Mouse (Mus musculus): ENCODE measurements around the gene Inip.

Gene Inip

DNA sequence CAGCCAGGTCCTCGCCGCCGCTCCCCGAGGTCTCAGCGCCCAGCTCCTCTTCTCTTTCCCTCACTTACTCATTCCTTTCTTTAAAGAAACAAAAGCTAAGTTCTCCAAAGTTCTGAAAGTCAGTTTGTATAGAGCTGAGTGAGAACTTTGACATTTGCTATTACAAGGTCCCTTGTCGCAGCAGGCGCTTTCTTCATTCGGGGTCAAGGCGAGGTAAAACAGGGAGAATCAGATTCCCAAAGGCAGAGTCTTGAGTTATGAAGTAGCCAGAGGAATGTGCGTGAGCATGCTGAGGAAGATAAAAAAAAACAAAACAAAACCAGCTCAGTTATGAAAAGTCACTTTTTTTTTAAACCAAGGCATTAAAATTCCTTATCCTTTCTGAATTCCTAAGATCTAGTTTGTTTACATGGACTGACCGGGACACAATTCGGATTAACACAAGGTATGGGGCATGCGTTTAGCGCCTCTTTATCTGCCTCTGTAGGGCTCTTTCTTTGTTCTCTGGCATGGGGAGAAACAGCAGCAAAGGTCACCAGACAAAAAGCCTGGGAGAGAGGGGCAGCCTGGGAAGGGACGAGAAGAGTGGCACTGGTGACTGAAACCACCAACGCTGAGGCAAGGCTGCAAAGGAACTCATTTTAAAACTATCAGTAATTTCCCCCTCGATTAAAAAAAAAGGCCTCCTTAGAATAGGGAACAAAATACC, 29.1 kb downstream of the Inip start:
- DNase-seq (ENCODE audit: low read depth, low spot score) = no peak

DNA sequence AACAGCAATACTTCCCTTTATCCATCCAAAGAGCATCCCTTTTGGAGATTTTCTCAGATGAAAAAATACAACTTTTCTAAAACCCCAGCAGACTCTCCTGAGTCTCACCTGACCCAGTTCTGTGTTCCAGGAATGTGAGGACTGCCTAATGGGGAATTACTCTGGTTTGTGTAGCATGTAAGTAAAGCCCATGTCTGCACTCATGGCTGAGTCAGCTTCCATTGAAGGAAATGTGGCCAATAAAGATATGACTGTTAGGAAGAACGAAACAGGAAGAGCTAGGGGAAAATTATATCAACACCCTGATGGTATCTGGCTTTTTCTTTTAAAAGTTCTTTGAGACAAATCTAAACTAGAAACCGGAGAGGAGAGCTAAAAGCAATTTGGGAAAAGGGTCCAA, 33.7 kb downstream of the Inip start:
- no peak for DNase-seq (ENCODE audit: low read depth, low spot score)

DNA sequence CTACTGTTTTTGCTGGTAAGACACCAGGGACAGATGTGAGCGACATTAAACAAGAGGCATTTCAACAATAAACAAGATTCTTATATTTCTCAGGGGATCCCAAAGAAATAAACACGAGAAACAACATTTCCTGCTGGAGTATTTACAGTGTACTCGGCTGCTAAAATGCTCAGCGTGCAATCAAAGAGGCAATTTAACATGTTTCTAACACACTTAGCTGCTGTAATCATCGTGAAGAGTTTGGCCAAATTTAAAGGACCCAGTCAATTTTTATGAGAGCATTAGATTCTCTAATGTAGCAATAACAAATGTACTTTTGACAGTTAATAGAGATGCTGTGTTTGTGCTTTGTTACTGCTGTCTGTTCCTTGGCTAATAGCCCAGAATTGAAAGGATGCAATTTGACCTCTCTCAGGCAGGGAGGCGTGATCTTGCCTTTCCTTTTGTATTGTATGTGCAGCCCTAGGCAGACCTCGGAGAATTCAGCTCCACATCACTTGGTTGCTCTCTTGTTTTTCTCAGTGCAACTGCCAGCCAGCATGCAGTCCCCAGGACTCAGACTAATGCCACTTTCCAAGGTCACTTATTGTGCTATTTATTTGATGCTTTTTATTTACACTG, 35.9 kb downstream of the Inip start:
- DNase-seq (ENCODE audit: low read depth, low spot score) = no peak

DNA sequence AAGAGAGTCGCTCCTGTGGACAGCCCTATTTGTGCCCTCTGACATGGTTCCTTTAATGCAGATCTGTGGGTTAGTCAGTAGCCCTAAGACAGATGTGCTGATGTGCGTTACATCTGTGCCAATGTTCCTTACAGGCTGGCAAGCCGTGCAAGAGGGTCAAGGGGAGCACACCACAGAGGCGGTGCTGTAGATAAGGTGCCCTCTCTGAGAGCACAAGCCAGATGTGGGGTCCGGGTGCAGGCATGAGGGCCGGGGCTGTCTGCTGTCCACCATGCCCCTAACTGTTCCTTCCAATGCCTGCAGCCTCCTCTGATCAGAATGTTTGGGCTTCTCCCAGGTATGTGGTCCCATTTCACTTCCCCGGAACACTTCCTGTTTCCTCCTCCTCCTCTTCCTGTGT, 36.4 kb downstream of the Inip start:
- no peak for DNase-seq (ENCODE audit: low read depth, low spot score)

DNA sequence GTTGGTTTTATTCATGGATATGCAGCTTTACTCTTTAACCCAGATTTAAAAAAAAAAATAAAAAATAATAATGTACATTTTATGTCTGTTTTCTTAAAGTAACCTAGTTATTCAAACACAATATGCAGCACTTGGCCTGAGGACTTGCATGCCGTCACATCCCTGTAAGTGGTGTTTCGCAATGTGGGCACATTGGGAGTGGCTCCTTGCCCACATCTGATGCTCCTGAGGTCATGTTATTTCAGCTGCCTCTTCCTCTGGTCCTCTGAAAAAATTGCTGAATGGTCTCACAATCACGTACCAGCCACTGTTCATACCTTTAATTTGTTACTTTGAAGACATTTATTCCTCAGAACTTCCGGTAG, 40.0 kb downstream of the Inip start:
- DNase-seq (ENCODE audit: low read depth, low spot score) = no peak

DNA sequence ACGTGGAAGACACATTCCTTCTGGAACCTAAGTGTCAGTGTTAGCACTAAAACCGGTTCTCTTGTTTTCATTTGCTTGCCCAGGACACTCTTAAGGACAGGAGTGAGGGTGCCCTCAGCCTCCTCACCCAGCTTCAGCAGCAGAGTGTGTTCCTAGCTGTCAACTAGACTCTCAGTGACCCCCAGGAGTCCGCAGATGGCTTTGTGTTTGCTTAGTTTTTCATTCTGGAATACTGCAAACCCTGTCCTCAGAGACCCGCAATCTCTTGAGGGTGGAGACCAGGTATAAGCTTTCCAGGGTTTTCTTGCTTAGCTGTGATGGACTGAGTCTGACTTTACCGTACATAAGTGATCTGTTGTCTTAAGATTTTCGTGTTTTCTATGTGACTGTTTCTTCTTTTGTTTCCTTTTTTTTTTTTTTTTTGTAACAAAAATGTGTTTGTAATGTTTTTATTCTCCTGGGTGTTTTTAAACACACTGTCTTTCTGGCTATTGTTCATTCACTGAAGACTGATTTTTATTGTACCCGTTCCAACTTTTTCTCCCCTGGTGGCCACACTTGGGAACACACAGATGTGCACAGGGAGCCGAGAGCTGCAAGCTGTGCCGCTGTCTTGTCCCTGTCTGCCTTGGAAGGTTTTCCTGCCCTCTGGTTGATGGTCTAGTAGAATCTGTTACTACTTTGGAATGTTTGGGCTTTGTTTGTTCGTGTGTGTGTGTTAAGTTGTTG, 40.6 kb downstream of the Inip start:
- DNase-seq (ENCODE audit: low read depth, low spot score) = no peak

DNA sequence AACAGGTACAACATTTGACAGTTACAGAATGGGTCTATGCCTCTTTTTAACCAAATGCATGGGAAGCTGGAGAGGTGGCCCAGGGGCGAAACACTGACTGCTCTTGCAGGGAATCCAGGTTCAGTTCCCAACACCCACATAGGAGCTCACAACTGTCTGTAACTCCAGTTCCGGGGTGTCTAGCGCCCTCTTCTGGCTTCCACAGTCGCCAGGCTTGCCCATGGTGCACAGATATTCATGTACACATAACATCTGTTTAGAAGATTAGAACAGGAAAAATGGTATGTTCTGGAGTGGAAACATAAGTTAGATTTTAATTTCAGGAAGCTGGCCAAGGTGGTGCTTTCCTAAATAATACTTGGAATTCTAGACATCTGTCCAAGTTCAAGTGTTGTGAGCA, 41.4 kb downstream of the Inip start:
- no peak for DNase-seq (ENCODE audit: low read depth, low spot score)

DNA sequence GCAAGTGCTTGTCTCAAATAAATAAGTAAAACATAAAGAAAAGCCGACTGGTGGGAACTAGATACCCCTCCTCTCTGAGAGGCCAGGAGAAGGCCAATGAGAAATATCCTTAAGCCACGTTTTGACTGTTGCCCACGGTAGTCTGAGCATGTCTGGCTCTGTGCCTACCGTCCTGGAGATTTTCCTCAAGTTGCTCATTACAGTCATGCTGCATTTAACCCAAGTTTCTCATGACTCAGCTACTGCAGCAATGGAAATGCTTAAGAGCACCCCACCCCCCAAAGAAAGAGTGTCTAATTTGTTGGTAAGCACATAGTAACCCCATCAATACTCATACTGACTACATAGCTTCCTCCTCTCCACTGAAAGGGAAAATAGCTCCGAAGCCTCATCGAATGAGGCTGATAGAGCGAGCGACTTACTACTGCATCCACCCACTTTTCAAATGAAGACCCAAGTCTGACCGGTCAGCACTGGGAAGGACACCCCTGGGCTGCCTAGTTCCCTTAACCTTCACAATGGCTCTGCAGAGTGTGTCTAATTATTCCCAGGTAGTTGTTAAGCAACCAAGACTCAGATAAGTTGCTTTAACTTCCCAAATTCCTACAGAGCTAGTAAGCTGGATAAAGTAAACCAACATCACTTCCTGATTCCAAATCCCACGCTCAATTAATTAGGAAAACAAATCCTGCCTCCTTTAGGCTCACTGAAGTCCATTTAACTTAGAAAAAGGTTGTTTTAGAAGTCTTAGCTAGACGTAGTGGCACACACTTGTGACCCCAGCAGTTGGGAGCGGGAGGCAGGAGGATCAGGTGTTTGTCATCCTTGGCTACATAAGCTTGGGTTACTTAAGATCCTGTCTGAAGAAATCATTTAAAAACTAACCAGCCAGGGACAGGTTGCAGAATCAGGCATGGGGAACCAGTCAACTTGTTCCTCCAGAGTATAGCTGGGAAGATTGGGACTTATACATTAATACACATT, 43.6 kb downstream of the Inip start:
- DNase-seq (ENCODE audit: low read depth, low spot score) = no peak

DNA sequence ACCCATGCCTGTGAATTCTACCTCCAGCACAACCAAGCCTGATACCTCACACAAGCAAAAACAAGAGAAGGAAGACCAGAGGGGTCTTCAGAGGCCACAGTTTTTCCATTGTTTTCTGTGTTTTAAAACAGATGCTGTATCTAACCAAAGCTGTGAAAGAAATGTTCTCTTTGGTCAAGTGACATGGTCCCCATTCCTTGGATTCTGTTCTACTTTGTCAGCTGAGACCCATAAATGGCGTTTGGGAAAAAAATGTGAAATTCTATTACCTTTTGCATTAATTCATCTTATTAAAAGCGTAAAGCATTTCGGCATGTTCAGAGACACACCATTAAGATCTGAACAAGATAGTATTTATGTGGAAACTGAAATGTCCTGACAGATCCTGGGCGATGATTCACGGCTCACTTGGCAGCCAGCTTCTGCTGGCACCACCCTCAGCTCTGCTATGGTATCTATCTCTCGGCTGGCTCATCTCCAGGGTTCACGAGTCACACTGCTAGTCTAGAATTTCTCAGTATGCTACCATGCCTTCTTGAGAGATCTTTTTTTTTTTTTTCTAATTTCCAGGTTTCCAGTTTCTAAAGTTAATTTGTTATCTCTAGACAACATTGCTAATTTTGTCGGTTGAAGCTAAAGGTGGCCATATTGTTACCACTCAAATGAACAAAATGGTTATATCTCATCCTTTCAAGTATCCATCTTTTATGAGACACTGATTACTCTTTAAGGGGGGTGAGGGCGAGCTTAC, 44.9 kb downstream of the Inip start:
- DNase-seq (ENCODE audit: low read depth, low spot score) = no peak

DNA sequence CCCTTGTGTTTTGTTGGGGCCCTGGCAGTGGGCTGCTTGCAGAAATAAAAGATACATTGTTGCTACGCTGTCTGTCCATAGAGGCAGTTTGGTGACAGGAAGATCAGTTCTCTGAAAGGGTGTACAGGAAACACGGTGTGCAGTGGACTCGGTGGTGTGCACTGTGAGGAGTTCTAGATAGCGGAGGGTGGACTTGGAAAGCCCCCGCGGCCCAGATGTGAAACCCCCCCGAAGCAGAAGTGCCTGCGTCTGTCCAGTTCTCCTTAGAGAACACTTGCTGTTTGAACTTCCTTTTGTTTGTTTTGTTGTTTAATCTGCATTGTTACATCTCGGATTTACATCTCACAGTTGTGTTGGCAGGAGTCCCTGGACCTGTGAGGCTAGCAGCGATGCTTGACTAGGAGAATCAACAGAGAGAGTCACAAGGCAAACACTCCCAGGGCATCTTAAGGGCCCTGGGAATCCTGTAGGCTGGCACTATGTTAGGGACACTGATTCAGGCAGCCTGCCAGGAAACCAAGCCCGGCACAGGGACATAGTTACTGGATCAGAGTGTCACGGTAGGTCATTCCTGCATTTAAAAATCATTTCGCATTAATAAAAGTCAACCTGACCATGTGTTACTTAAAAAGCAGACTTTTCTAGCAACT, 47.8 kb downstream of the Inip start:
- peak; percentile 73 for DNase-seq (ENCODE audit: low read depth, low spot score)

DNA sequence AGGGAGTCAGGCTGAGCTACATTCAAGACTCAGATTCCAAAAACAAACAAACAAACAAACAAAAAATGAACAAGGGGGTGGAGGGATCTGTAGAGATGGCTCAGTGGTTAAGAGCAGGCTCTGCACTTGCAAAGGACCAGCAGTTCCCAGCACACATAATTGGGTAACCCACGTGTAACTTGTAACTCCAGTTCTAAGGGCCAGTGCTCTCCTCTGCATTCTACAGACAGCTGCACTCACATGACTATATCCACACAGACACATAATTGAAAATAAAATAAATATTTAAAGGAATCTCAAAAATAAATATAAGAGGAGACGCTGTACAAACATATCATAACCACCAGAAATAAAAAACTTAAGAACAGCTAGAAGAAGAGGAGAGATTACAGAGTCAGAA, 61.5 kb downstream of the Inip start:
- no peak for DNase-seq (ENCODE audit: low read depth, low spot score)

DNA sequence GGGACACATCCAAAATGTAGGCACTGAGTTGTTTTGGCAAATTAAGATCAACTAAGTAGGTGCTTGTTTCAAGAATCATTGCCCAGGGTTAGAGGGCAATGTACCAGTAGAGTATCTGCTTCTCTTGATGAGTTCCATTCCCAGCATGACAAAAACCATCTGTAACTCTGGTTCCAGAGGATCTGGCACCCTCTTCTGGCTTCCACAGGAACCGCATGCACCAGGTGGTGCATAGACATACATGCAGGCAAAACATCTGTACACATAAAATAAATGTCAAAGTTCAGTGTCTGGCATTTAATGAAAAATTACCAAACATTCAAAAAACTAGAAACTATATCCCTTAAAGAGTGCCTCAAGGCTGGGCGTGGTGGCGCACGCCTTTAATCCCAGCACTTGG, 62.1 kb downstream of the Inip start:
- DNase-seq (ENCODE audit: low read depth, low spot score) = peak; percentile 51

DNA sequence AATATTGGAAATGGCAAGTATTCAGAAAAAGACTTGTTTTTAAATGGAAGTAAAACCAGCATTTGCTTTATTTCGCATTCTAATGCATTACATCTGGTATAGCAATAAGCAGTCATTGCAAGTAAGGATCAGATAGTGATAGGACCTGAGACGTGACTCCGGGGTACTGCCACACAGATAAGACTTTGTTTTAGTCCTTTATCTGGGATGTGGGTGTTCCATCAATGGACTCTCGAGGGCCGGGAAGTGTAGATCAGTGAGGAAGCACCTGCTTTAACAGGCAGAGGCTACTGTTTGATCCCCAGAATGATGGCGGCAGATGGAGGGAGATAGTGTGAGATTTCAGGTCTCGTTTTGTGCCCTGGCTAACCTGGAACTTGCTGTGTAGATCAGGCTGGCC, 69.8 kb downstream of the Inip start:
- DNase-seq (ENCODE audit: low read depth, low spot score) = no peak

DNA sequence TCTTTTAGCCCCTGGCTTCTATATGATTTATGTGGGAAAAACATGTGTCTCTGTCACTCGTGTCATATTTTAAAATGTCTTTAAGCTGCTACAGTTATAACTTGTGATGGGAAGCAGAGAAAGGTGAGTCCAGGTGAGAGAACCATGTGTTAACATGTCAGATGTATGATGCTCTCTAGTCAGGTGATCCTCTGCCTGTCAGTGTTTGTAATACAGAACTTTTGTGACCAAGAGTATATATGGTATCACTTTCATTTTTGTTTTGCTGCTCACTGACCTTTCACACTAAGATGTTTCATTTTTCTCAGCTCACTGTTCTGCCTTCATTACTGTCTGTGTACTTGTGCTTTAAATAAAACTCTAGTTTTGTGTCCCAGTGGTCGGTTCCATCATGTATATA, 72.5 kb downstream of the Inip start:
- peak; percentile 62 for DNase-seq (ENCODE audit: low read depth, low spot score)

DNA sequence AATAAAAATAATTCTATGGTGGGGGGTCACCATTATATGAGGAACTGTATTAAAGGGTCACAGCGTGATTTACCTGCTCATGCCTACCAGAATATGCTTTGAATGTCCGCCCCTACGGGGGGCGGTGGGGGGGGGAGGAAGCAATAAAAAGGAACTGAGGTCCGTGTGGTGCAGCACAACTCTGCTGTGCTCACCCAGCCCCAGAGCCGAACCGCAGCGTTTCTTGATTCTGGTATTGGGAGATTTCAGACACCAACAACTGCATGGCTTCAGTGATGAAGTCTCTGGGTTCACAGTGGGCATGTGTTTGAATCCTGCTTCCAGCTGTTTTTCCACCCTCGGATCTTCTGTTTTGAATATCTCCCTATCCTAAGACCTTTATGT, 73.5 kb downstream of the Inip start:
- DNase-seq (ENCODE audit: low read depth, low spot score) = peak; percentile 77

DNA sequence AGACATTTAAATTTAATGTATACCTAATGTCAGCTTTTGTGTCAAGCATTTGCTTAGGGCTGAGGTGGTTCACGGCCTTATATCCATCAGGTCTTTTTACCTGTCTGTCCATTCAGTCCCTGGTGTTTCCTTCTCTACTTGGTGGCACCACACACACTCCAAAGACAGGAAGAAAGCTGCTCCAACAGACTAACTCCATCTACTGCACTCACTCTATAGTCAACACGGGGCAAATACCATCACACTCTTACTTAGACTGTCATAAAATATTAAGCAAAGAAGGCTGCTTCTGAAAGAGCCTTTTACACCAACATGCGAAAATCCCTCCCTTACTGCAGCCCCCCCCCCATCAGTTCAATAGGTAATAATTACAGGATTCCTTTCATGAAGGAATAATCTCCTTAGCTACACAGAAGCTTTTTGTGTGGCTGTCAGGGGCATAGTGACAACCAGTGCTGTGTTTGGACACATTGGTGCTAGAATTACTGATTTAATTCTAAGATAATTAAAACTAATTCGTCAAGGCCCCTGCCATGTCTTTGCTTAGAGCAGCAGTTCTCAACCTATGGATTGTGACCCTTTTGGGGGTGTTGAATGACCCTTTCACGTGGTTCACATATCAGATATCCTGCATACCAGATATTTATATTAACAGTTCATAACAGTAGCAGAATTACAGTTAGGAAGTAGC, 74.1 kb downstream of the Inip start:
- peak; percentile 48 for DNase-seq (ENCODE audit: low read depth, low spot score)

DNA sequence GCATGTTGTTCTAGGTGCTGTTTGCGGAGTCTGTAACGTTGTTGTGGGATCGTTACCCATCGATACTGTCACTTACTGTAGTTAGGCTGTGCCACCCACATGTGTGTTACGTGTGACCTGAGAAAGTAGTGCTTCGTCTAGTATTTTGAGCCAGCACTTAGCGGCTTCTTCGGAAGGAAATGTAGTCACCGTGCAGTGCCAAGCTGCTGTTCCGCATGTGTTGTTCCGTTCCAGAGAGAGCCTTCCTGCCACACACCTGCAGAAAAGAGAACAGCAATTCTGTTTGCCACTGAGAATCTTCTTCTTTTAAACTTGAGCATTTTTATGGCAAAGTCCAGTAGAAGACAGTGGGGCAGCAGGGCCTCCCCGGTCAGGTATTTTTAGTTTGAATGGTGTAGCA, 74.9 kb downstream of the Inip start:
- peak; percentile 87 for DNase-seq (ENCODE audit: low read depth, low spot score)

DNA sequence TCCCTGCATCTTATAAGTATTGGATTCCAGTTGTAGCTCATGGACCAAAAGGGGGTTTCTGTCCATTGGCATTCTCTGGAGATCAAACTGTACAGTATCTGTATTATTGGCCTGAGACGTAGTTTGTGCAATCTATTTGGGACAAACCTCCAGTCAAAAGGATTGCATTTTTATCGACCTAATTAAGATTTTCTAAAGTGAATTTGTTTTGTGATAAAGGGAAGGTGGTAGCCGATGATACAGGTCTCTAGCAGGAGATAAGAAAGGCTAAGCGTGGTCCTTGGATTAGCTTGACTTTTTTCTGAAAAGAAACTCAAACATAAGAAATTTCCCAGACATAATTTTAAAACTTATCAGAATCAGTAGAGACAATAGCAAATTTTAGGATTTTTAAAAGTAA, 75.8 kb downstream of the Inip start:
- no peak for DNase-seq (ENCODE audit: low read depth, low spot score)

DNA sequence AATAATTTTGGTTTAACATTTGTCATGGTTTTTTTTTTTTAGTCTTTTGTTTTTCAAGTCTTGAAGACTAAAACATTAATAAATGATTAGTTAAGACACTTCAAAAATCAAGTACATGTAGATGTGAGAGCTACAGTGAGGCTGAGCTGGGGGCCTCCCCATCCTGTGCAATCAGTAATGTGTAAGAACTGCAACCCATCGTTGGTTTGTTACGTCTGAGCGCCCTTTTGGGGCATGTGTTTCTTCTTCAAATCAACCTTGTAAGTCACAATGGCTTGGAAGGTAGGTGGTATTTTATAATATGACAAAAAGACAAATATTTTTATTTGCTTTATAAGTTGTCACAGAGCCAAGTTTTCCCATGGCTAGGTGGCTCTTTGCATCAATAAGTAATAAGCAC, 79.6 kb downstream of the Inip start:
- DNase-seq (ENCODE audit: low read depth, low spot score) = peak; percentile 60

Data from A20 (cell line).